Mouse (Mus musculus): Measurements from ENCODE around the gene Ncor2.

The Ncor2 gene

GRCm38 (mm10) chr5:125045202-125045601 lies 133.8 kb downstream of the Ncor2 start:
- Histone ChIP-seq H3K4me3 (replicated peaks; ENCODE audit: low read length) (no peak overlapping the region), H3K4me1 (replicated peaks; ENCODE audit: low read depth, low read length) (peaks cover 30% of the 10 kb centered on the region), H3K9me3 (ENCODE audit: low read length) (no peaks in the 10 kb centered on the region), H3K27me3 (ENCODE audit: insufficient read depth, low read length) (no peaks in the 10 kb centered on the region), H3K36me3 (ENCODE audit: insufficient read depth, low read length) (peaks cover 97% of the 10 kb centered on the region)
- no peak for TF ChIP-seq CTCF (conservative IDR thresholded peaks at IDR 0.05; ENCODE audit: low read length)
- TF ChIP-seq NANOG (IDR thresholded peaks at IDR 0.05; ENCODE audit: borderline replicate concordance, low read length) = no peak

GRCm38 (mm10) chr5:125043448-125043847 lies 135.6 kb downstream of the Ncor2 start:
- no peak overlapping the region for H3K4me3 ChIP-seq (replicated peaks; ENCODE audit: low read length)
- H3K4me1 ChIP-seq (replicated peaks; ENCODE audit: low read depth, low read length) = peaks cover 30% of the 10 kb centered on the region
- no peak for TF ChIP-seq CTCF (conservative IDR thresholded peaks at IDR 0.05; ENCODE audit: low read length)
- TF ChIP-seq NANOG (IDR thresholded peaks at IDR 0.05; ENCODE audit: borderline replicate concordance, low read length) = no peak
- no peak for TF ChIP-seq POU5F1 (IDR thresholded peaks at IDR 0.05; ENCODE audit: borderline replicate concordance, low read length)
- no peaks in the 10 kb centered on the region for H3K27me3 ChIP-seq (ENCODE audit: insufficient read depth, low read length)
- H3K9me3 ChIP-seq (ENCODE audit: low read length) = no peaks in the 10 kb centered on the region
- H3K36me3 ChIP-seq (ENCODE audit: insufficient read depth, low read length) = peaks cover 97% of the 10 kb centered on the region

GRCm38 (mm10) chr5:125041578-125041977 lies 137.4 kb downstream of the Ncor2 start:
- peaks cover 97% of the 10 kb centered on the region for H3K36me3 ChIP-seq (ENCODE audit: insufficient read depth, low read length)
- peaks cover 30% of the 10 kb centered on the region for H3K4me1 ChIP-seq (replicated peaks; ENCODE audit: low read depth, low read length)
- no peaks in the 10 kb centered on the region for H3K27me3 ChIP-seq (ENCODE audit: insufficient read depth, low read length)
- TF ChIP-seq CTCF (conservative IDR thresholded peaks at IDR 0.05; ENCODE audit: low read length) (no peak), POU5F1 (IDR thresholded peaks at IDR 0.05; ENCODE audit: borderline replicate concordance, low read length) (no peak), NANOG (IDR thresholded peaks at IDR 0.05; ENCODE audit: borderline replicate concordance, low read length) (no peak)
- no peaks in the 10 kb centered on the region for H3K9me3 ChIP-seq (ENCODE audit: low read length)
- H3K4me3 ChIP-seq (replicated peaks; ENCODE audit: low read length) = no peak overlapping the region

- peaks cover 30% of the 10 kb centered on the region for H3K4me1 ChIP-seq (replicated peaks; ENCODE audit: low read depth, low read length)
- no peaks in the 10 kb centered on the region for H3K27me3 ChIP-seq (ENCODE audit: insufficient read depth, low read length)
- H3K36me3 ChIP-seq (ENCODE audit: insufficient read depth, low read length) = peaks cover 99% of the 10 kb centered on the region
- H3K4me3 ChIP-seq (replicated peaks; ENCODE audit: low read length) = no peak overlapping the region
- no peaks in the 10 kb centered on the region for H3K9me3 ChIP-seq (ENCODE audit: low read length)
- no peak for TF ChIP-seq CTCF (conservative IDR thresholded peaks at IDR 0.05; ENCODE audit: low read length)
- TF ChIP-seq NANOG (IDR thresholded peaks at IDR 0.05; ENCODE audit: borderline replicate concordance, low read length) = no peak
- no peak for TF ChIP-seq POU5F1 (IDR thresholded peaks at IDR 0.05; ENCODE audit: borderline replicate concordance, low read length)
Measured at GRCm38 (mm10) chr5:125040128-125040584, 138.9 kb downstream of the Ncor2 start.

GRCm38 (mm10) chr5:125039377-125040027 lies 139.5 kb downstream of the Ncor2 start:
- Histone ChIP-seq H3K4me3 (replicated peaks; ENCODE audit: low read length) (no peak overlapping the region), H3K36me3 (ENCODE audit: insufficient read depth, low read length) (peaks cover 99% of the 10 kb centered on the region), H3K27me3 (ENCODE audit: insufficient read depth, low read length) (no peaks in the 10 kb centered on the region), H3K9me3 (ENCODE audit: low read length) (no peaks in the 10 kb centered on the region), H3K4me1 (replicated peaks; ENCODE audit: low read depth, low read length) (peaks cover 30% of the 10 kb centered on the region)
- TF ChIP-seq NANOG (IDR thresholded peaks at IDR 0.05; ENCODE audit: borderline replicate concordance, low read length) (no peak), POU5F1 (IDR thresholded peaks at IDR 0.05; ENCODE audit: borderline replicate concordance, low read length) (no peak), CTCF (conservative IDR thresholded peaks at IDR 0.05; ENCODE audit: low read length) (no peak)

GRCm38 (mm10) chr5:125036483-125036882 lies 142.5 kb downstream of the Ncor2 start:
- Histone ChIP-seq H3K4me3 (replicated peaks; ENCODE audit: low read length) (no peak overlapping the region), H3K36me3 (ENCODE audit: insufficient read depth, low read length) (peaks cover 100% of the 10 kb centered on the region), H3K9me3 (ENCODE audit: low read length) (no peaks in the 10 kb centered on the region), H3K4me1 (replicated peaks; ENCODE audit: low read depth, low read length) (peaks cover 17% of the 10 kb centered on the region), H3K27me3 (ENCODE audit: insufficient read depth, low read length) (no peaks in the 10 kb centered on the region)
- TF ChIP-seq NANOG (IDR thresholded peaks at IDR 0.05; ENCODE audit: borderline replicate concordance, low read length) (no peak), CTCF (conservative IDR thresholded peaks at IDR 0.05; ENCODE audit: low read length) (no peak), POU5F1 (IDR thresholded peaks at IDR 0.05; ENCODE audit: borderline replicate concordance, low read length) (no peak)

- H3K9me3 ChIP-seq (ENCODE audit: low read length) = no peaks in the 10 kb centered on the region
- TF ChIP-seq POU5F1 (IDR thresholded peaks at IDR 0.05; ENCODE audit: borderline replicate concordance, low read length) = no peak
- no peak for TF ChIP-seq CTCF (conservative IDR thresholded peaks at IDR 0.05; ENCODE audit: low read length)
- TF ChIP-seq NANOG (IDR thresholded peaks at IDR 0.05; ENCODE audit: borderline replicate concordance, low read length) = no peak
- peaks cover 33% of the 10 kb centered on the region for H3K4me1 ChIP-seq (replicated peaks; ENCODE audit: low read depth, low read length)
- H3K4me3 ChIP-seq (replicated peaks; ENCODE audit: low read length) = peak overlapping the region; percentile 41
- no peaks in the 10 kb centered on the region for H3K27me3 ChIP-seq (ENCODE audit: insufficient read depth, low read length)
- peaks cover 96% of the 10 kb centered on the region for H3K36me3 ChIP-seq (ENCODE audit: insufficient read depth, low read length)
Measured at GRCm38 (mm10) chr5:125028911-125029310, 150.1 kb downstream of the Ncor2 start.

GRCm38 (mm10) chr5:125028371-125028770 lies 150.6 kb downstream of the Ncor2 start:
- H3K36me3 ChIP-seq (ENCODE audit: insufficient read depth, low read length) = peaks cover 96% of the 10 kb centered on the region
- TF ChIP-seq CTCF (conservative IDR thresholded peaks at IDR 0.05; ENCODE audit: low read length) = no peak
- TF ChIP-seq NANOG (IDR thresholded peaks at IDR 0.05; ENCODE audit: borderline replicate concordance, low read length) = no peak
- TF ChIP-seq POU5F1 (IDR thresholded peaks at IDR 0.05; ENCODE audit: borderline replicate concordance, low read length) = no peak
- peak overlapping the region; percentile 41 for H3K4me3 ChIP-seq (replicated peaks; ENCODE audit: low read length)
- peaks cover 32% of the 10 kb centered on the region for H3K4me1 ChIP-seq (replicated peaks; ENCODE audit: low read depth, low read length)
- H3K9me3 ChIP-seq (ENCODE audit: low read length) = no peaks in the 10 kb centered on the region
- H3K27me3 ChIP-seq (ENCODE audit: insufficient read depth, low read length) = no peaks in the 10 kb centered on the region

- Histone ChIP-seq H3K9me3 (ENCODE audit: low read length) (no peaks in the 10 kb centered on the region), H3K27me3 (ENCODE audit: insufficient read depth, low read length) (no peaks in the 10 kb centered on the region), H3K4me1 (replicated peaks; ENCODE audit: low read depth, low read length) (peaks cover 25% of the 10 kb centered on the region), H3K36me3 (ENCODE audit: insufficient read depth, low read length) (peaks cover 83% of the 10 kb centered on the region), H3K4me3 (replicated peaks; ENCODE audit: low read length) (no peak overlapping the region)
- TF ChIP-seq NANOG (IDR thresholded peaks at IDR 0.05; ENCODE audit: borderline replicate concordance, low read length) = no peak
- TF ChIP-seq POU5F1 (IDR thresholded peaks at IDR 0.05; ENCODE audit: borderline replicate concordance, low read length) = no peak
- TF ChIP-seq CTCF (conservative IDR thresholded peaks at IDR 0.05; ENCODE audit: low read length) = peak; percentile 20; the same call in 1 of the 2 replicates
Measured at GRCm38 (mm10) chr5:125024002-125024401, 155.0 kb downstream of the Ncor2 start.
